Mouse (Mus musculus) layer of hippocampus, adult 2 months (tissue): Measurements from ENCODE around the gene Ptms. TPM values are rescaled to one million over a fixed set of nuclear protein-coding genes. Genes with fewer than 3 reads are reported as not detected.
"Not testable (repeated sequence)": the region's sequence is repeated elsewhere in the genome, so short reads cannot be mapped to it uniquely, and the experiment has no call there.

Experiments used
- DNase-seq, 2 experiments: peaks; one replicate each; pipeline ENCODE4 v3.0.0; 2022; ENCODE audit warnings: low spot score in 2 of 2
- H3K27ac ChIP-seq: fragments of 200-600 bp; 2 replicates; pipeline ENCODE4 v1.8.1; 2022
- H3K4me3 ChIP-seq: fragments of 200-600 bp; 2 replicates; pipeline ENCODE4 v1.8.1; 2022; ENCODE audit warnings: mild to moderate bottlenecking
- CTCF ChIP-seq: fragments of 200-600 bp; conservative IDR thresholded peaks from 2 replicates; pipeline ENCODE4 v1.8.1; 2022; ENCODE audit warnings: antibody characterized with exemption, mild to moderate bottlenecking, moderate library complexity
- total RNA-seq, 2 experiments: library from RNA; stranded (reverse); gene quantifications; 2 replicates each; pipeline ENCODE4 v1.2.3; 2021

Ptms gene
- total RNA-seq, 2 experiments from 2014 or later = 991 to 1,057 TPM

DNA sequence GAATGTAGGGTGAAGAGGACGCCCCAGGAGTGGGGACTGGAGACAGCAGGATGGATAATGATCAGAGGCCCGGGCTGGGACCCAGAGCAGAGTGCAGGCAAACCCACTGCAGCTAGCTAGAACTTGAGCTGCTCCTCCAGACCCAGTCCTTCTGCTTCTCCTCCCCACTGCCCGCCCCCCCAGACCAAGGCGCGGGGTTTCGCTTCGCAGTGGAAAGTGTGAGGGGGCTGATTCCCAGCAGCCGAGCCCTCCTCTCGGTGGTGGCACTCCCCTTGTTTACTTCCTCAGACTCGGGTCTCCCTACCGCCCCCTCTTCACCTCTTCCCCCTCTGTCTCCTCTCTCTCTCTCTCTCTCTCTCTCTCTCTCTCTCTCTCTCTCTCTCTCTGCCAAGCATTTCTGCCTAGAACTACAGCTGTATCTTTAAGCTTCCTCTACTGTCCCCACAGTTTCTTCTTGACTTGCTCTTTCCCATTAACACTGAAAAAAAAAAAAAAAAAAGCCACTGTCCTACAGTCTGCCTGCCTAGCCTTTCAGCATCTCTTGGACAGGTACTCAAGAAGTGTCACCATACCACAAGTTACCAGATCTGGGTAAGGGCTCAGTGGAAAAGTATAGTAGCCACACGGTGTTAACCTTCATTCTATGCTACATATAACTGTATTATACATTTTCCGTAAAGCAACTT, 8.2 kb downstream of the Ptms start, which contains the start of gene Lag3:
Gene Lag3, minus strand, starts transcription at position 173 of the 686 bp plus-strand sequence.
- DNase-seq = no peak

DNA sequence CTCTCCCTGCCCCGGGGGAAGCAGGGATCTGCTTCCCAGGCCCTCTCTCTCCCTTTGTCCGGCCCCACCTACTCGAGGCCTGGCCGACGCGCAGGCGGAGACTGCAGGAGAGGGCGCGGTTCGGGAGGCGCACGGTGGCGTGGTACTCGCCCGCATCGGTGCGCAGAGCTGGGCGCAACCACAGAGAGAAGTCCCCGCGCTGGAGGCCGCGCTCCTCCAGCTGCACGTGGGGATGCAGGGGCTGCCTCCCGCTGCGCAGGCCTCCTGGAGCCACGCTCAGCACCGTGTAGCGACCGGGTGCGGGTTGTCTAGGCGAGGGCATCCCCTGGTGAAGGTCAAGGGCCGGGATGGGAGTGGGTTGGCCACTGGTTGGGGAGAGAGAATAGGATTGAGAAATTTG, 9.9 kb downstream of the Ptms start:
- Histone ChIP-seq H3K4me3 (no peak overlapping the region), H3K27ac (no peak overlapping the region)
- no peak for TF ChIP-seq CTCF
- no peak for DNase-seq

More for the DNA sequence above, 8.2 kb downstream of the Ptms start, which contains the start of gene Lag3:
- H3K4me3 ChIP-seq = no peak within 1 kb of the TSS
- TF ChIP-seq CTCF = no peak
- H3K27ac ChIP-seq = no peak within 1 kb of the TSS

DNA sequence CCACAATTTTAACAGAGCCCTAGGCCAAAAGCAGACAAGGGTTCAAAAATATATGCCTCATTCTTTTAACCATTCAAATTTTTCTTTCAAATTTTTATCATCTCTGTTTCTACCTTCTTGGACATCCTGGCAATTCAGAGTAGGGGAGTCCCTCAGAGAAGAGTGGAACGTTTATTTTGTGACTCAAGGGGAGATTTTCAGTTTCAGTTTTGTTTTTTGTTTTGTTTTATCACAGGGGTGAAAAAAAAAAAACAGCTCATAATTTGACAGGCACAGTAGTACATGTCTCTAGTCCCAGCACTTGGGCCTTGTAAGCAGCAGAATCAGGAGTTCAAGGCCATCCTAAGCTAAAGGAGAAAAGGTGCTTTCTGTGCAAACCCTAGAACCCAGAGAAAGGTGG, 12.1 kb downstream of the Ptms start:
- Histone ChIP-seq H3K27ac (no peak overlapping the region), H3K4me3 (no peak overlapping the region)
- DNase-seq = no peak
- no peak for TF ChIP-seq CTCF

DNA sequence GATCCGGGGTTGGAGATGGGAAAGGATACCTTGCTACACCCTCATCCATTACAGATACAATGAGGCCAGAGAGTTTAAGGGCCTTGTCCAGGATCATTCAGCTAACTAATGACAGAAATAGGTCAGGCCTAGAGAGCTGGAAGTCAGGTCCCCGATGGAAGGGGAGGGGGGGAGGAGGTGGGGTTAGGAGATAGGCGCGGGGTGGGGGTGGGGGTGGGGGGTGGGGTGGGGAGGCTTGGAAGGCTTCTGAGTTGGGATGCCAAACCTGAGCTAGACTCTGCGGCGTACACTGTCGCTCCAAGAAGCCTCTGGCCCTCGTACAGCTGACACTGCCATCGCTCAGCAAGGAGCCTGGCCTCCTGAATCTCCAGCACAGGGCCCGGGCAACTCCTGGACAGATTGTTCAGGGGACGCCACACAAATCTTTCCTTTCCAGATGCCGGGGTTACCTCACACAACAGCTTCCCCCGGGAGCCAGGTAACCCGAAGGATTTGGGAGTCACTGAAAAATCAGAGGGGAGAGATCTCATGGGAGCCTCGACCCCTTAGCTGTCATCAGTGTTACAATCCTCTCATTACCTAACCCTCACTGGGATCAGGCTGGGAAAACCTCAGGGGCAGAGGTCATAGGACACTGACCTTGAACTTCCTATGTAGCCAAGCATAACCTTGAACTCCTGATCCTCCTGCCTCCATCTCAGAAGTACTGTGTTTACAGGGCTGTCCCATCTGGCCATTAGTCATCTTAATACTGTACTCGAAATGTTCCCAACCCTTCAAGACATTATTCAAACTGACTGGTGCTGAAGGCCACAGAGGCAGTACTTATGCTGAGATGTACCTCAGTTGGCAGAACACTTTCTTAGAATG, 14.7 kb downstream of the Ptms start:
- Histone ChIP-seq H3K4me3 (peak overlapping the region; percentile 59; the same call in 1 of the 2 replicates), H3K27ac (peak overlapping the region; percentile 97)
- no peak for TF ChIP-seq CTCF
- DNase-seq = no peak

DNA sequence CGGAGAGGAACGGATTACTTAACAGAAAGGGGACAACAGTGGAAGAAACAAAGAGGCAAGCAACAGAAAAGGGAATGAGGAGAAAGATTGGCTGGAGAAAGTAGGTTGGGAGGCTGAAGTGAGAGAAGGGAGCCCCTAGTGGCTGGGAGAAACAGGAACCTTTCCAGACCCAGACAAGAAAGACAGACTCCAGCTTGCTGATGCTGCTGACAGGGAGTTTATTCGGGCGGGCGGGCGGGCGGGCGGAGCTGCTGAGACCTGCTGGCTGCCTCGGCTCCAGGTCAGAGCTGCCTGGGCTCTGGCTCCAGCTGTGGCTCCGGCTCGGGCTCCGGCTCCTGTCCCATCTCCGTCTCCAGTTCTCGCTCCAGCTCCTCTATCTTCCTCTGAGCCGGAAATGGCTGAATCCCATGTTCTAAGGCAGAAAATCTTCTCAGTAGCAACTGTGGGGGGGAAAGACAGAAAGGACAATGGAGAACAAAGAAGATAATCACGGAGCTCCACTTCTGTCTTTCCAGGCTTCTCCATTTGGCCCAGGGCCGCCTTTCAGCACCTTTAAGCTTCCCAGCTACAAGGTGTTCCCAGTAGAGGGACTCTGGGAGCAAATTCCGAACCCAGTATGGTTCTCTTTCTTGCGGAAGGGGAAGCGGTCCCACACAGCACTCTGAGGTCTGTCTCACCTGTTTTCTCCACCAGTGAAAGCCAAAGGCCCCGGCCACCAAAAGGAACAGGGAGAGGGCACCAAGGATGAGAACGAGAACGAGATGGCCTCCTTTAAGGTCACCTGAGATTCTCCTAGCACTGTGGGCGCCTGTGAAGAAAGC, 15.5 kb downstream of the Ptms start:
- Histone ChIP-seq H3K4me3 (peak overlapping the region; percentile 59), H3K27ac (peak overlapping the region; percentile 97)
- peak; percentile 66 for TF ChIP-seq CTCF
- peak; percentile 74 to 90 for DNase-seq

DNA sequence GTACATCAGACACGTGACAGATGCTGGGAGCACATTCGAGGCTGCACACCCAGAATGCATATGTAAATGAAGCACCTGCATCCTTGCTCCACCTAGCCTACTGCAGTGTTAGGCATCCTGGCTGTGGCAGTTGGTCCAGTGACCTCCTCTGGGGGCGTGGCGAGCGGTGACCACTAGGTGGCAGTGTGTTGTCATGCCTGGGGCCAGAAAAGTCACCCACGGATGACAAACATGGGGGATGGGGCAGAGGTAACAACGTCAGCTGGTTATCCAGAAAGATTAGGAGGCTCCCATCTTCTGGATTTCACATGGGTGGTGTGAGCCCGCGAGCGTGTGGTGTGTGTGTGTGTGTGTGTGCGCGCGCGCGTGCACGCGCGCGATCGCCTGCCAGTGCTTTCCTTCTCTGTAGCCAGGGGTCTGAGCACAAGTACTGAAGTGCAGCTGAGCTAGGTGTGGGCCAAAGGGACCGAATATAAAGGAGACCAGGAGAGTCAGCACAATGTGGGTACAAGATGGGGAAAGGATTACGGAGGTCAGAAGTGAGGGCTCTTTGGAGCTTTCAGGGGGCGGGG, 16.2 kb downstream of the Ptms start:
- peak; percentile 78 for TF ChIP-seq CTCF
- Histone ChIP-seq H3K4me3 (peak overlapping the region; percentile 59), H3K27ac (peak overlapping the region; percentile 97)
- peak; percentile 88 to 92 for DNase-seq

DNA sequence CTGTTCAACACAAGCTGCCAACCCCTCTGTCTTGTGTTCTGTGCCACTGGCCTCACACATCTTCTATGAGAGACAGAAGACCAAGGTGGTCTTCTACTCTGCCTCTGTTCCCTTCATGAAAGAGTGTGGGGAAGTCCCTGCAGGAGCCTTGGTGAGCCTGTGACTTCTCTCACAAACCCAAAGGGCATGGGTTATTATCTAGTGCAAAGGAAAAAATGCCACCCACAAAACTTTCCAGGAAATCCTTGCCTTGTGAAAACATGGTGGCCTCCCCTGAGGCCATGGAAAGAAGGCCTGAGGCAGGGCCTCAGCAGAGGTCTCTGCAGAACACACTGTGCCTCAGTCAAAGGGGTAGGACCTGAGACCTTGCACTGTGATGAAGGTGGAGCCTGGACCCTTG, 18.1 kb downstream of the Ptms start:
- TF ChIP-seq CTCF = no peak
- no peak for DNase-seq

DNA sequence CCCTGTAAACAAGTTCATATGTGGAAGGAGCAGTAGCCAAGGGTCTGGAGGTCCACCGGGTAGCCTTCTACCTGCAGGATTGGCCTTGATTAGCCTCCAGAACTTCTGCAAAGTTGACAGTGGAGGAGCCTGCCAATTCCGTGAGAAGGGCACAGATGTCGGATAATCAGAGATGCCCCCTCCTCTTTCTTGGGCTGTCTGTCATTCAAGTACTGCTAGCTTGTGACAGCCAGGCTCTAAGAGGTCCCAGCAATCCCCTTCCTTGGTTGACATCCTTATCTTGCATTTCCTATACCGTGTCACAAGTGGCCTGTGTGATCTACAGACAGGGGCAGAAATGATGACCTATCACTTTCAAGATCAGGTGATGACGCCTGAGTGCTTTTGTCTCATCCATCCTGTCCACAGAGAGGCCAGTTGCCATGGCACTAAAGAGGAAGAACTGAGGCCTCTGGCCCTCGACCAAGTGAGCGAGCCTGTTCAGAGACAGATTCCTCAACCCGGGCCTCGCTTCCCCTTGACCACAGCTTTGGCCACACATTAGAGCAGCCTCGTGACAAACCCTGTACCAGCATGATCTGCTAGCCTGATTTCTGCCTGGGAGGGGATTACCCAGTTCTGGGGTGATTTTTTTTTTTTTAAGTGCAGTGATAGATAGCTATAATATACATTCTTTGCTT, 19.0 kb downstream of the Ptms start:
- no peak overlapping the region for H3K4me3 ChIP-seq
- no peak for TF ChIP-seq CTCF
- peak in 1 of 2 experiments; percentile 39 for DNase-seq
- H3K27ac ChIP-seq = no peak overlapping the region

More for the DNA sequence above, 18.1 kb downstream of the Ptms start:
- Histone ChIP-seq H3K4me3 (no peak overlapping the region), H3K27ac (no peak overlapping the region)

DNA sequence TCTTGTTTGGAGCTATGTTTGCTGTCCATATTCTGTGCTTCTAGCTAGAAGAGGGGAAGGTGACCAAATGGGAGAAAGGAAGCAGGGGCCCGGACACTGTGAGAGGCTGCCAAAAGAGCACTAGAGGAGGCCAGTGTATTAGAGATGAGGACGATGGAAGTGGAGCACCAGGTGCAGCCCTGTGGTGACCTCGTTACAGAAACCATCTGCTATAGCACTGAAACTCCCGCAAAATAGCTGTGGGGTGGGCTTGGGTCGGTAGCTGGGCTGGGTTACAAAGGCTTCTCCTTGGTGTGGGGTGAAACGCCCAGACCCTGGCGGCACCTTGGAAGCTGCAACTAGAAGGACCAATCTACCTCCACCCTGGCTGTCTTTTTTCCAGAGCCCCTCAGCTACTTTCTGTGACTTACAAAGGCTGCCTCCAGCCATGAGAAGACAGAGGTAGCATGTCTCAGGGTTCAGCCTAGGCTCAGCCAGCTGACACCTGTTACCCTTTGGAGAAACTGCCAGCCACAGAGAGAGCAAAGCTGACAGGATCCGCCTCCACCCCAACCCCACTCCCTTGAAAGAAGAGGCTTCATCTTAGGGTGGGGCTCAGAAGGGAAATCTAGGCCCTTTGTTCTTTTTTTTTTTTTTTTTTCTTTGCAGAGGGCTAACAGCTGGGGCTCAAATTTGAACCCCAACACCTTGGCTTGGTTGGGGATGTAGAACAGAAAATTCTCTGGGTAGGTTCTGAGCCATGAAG, 19.7 kb downstream of the Ptms start:
- TF ChIP-seq CTCF = no peak
- H3K4me3 ChIP-seq = no peak overlapping the region
- no peak overlapping the region for H3K27ac ChIP-seq
- DNase-seq = no peak

DNA sequence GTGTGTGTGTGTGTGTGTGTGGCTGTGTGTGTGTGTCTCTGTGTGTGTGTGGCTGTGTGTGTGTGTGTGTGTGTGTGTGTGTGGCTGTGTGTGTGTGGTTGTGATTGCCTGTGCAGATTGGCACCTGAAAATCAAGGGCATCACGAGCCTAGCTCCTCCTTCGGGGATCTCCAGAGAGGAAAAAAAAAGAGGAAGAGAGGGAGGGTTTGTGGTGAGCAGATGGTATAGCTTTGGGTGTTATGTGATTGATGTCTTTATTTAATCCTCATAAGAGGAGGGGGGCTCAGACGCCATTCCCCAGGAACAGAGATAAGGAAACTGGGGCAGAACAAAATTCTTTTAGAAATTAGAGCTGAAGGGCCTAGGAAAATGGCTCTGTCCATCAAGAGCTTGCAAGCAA, 21.5 kb downstream of the Ptms start:
- Histone ChIP-seq H3K27ac (no peak overlapping the region), H3K4me3 (no peak overlapping the region)
- DNase-seq = no peak
- TF ChIP-seq CTCF = no peak

DNA sequence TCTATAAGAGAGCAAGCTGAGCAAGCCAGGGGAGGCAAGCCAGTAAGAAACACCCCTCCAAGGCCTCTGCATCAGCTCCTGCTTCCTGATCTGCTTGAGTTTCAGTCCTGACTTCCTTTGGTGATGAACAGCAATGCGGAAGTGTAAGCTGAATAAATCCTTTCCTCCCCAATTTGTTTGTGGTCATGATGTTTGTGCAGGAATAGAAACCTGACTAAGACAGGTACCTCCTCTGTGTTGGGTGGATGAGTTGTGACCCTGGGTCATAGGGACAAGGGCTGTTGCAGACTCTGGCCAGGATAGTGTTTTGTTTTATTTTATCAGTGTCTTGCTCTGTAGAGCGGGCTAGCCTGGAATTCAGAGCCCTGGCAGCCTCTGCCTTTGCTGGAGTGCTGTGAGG, 25.8 kb downstream of the Ptms start:
- H3K4me3 ChIP-seq, DNase-seq: not testable (repeated sequence)

More for the DNA sequence above, 25.8 kb downstream of the Ptms start:
- H3K27ac ChIP-seq = not testable (repeated sequence)
